In genomic region chr11:95821511-95821910, GRCm38 (mm10) we compare ENCODE assay signal across 27 mouse cellular contexts. TPM values are rescaled to one million over a fixed set of nuclear protein-coding genes. Genes with fewer than 3 reads are reported as not detected.
A peak's percentile ranks its signal among the peaks of the same experiment; 100 is the strongest.
DNase-seq lines count a peak whose midpoint lies in the region; ATAC-seq and TF ChIP-seq lines count a peak whose summit lies in the region.
"Had no signal": no experiment of that assay in that cellular context is flagged by ENCODE, and none has a peak within 500 bp of the region (broad histone marks: within the 10 kb centered on the region; RNA-seq: fewer than 3 reads in every experiment).

No protein-coding gene starts in this region.

- DNase-seq in adrenal gland, postnatal 14 days = peak; percentile 46
- no peak for DNase-seq in adrenal gland, postnatal 36 days
- DNase-seq in liver, embryonic 11.5 days (ENCODE audit: low spot score) = no peak
- DNase-seq in yolk sac, embryonic 10.5 days (ENCODE audit: low spot score) = peak; percentile 72
- no peak for DNase-seq in adipocyte (ENCODE audit: low spot score)
- DNase-seq: adrenal gland, adult 8-10 months; B cell, adult 2 months; cerebellum, adult 11 months; cerebellum, adult 2 months; cerebellum, postnatal 10 days; gastrocnemius, postnatal 10 days; gastrocnemius, postnatal 36 days; heart, postnatal 10 days; heart, postnatal 36 days had no signal

- TF ChIP-seq CTCF in intestine, postnatal 0 days (IDR thresholded peaks at IDR 0.05; ENCODE audit: low read depth) = no peak

- no peak overlapping the region for H3K9ac ChIP-seq in intestine, postnatal 0 days (ENCODE audit: low read depth, low read length)
- no peak overlapping the region for H3K9ac ChIP-seq in intestine, embryonic 16.5 days (ENCODE audit: low read depth, low read length)
- no peak overlapping the region for H3K9ac ChIP-seq in liver, embryonic 15.5 days
- no peak overlapping the region for H3K9ac ChIP-seq in liver, embryonic 11.5 days (ENCODE audit: low read depth, low read length)
- H3K9ac ChIP-seq: forebrain, embryonic 13.5 days; heart, embryonic 12.5 days; heart, embryonic 15.5 days; hindbrain, embryonic 13.5 days; intestine, embryonic 15.5 days had no signal

- no peak overlapping the region for H3K27ac ChIP-seq in intestine, postnatal 0 days (ENCODE audit: low read depth, low read length)
- no peak overlapping the region for H3K27ac ChIP-seq in intestine, embryonic 16.5 days (ENCODE audit: low read length)
- H3K27ac ChIP-seq in liver, embryonic 15.5 days (replicated peaks) = 0 out of 2 replicates have a peak overlapping the region, but pooled peaks have one; percentile 48
- no peak overlapping the region for H3K27ac ChIP-seq in liver, embryonic 11.5 days (ENCODE audit: low read depth, low read length)
- H3K27ac ChIP-seq: forebrain, embryonic 10.5 days; forebrain, embryonic 13.5 days; heart, embryonic 15.5 days; hindbrain, embryonic 10.5 days; hindbrain, embryonic 13.5 days; intestine, embryonic 15.5 days had no signal

- H3K4me1 ChIP-seq in intestine, postnatal 0 days (replicated peaks; ENCODE audit: control insufficient read depth, insufficient read depth, low read length) = no peaks in the 10 kb centered on the region
- no peaks in the 10 kb centered on the region for H3K4me1 ChIP-seq in intestine, embryonic 16.5 days (ENCODE audit: control insufficient read depth, insufficient read depth, low read length)
- H3K4me1 ChIP-seq in liver, embryonic 15.5 days (replicated peaks) = peaks cover 39% of the 10 kb centered on the region
- H3K4me1 ChIP-seq in liver, embryonic 11.5 days (replicated peaks; ENCODE audit: control insufficient read depth, insufficient read depth, low read length) = peaks cover 13% of the 10 kb centered on the region

- no peak overlapping the region for H3K4me3 ChIP-seq in intestine, postnatal 0 days (ENCODE audit: low read depth, low read length)
- H3K4me3 ChIP-seq in intestine, embryonic 16.5 days (ENCODE audit: low read length) = no peak overlapping the region
- no peak overlapping the region for H3K4me3 ChIP-seq in liver, embryonic 15.5 days (replicated peaks)
- no peak overlapping the region for H3K4me3 ChIP-seq in liver, embryonic 11.5 days (ENCODE audit: low read depth, low read length)
- H3K4me3 ChIP-seq: forebrain, embryonic 10.5 days; forebrain, embryonic 13.5 days; heart, embryonic 12.5 days; heart, embryonic 15.5 days; hindbrain, embryonic 10.5 days; hindbrain, embryonic 13.5 days; intestine, embryonic 15.5 days had no signal

- WGBS in intestine, postnatal 0 days = 61% methylated on average over 3 of the region's 3 CpGs
- WGBS in intestine, embryonic 16.5 days = 80% methylated on average over 3 of the region's 3 CpGs
- 82% methylated on average over 3 of the region's 3 CpGs for WGBS in liver, embryonic 15.5 days (ENCODE audit: insufficient replicate concordance)
- WGBS in liver, embryonic 11.5 days = 85% methylated on average over 3 of the region's 3 CpGs

- H3K27me3 ChIP-seq in intestine, postnatal 0 days (replicated peaks; ENCODE audit: control insufficient read depth, insufficient read depth, low read length) = no peaks in the 10 kb centered on the region
- H3K27me3 ChIP-seq in intestine, embryonic 16.5 days (replicated peaks; ENCODE audit: control insufficient read depth, insufficient read depth, low read length) = no peaks in the 10 kb centered on the region; the same call in 1 of the 2 replicates
- peaks cover 15% of the 10 kb centered on the region for H3K27me3 ChIP-seq in liver, embryonic 15.5 days
- H3K27me3 ChIP-seq in liver, embryonic 11.5 days (replicated peaks; ENCODE audit: control insufficient read depth, insufficient read depth, low read length) = peaks cover 13% of the 10 kb centered on the region

- peak; percentile 8; the same call in 1 of the 2 replicates for ATAC-seq in intestine, postnatal 0 days
- no peak for ATAC-seq in intestine, embryonic 16.5 days
- no peak for ATAC-seq in liver, embryonic 15.5 days (ENCODE audit: insufficient read depth)
- no peak for ATAC-seq in liver, embryonic 11.5 days (replicated peaks; ENCODE audit: low FRiP score)
- ATAC-seq: forebrain, embryonic 13.5 days; forebrain, embryonic 16.5 days; hindbrain, embryonic 16.5 days; intestine, embryonic 15.5 days had no signal

- H3K9me3 ChIP-seq in intestine, postnatal 0 days (ENCODE audit: control insufficient read depth) = no peaks in the 10 kb centered on the region
- no peaks in the 10 kb centered on the region for H3K9me3 ChIP-seq in intestine, embryonic 16.5 days (ENCODE audit: control insufficient read depth, low read length)
- H3K9me3 ChIP-seq in liver, embryonic 15.5 days (replicated peaks) = no peaks in the 10 kb centered on the region
- no peaks in the 10 kb centered on the region for H3K9me3 ChIP-seq in liver, embryonic 11.5 days (ENCODE audit: control insufficient read depth, low read length)
- H3K9me3 ChIP-seq: forebrain, embryonic 10.5 days; forebrain, embryonic 13.5 days; heart, embryonic 12.5 days; heart, embryonic 15.5 days; hindbrain, embryonic 10.5 days; hindbrain, embryonic 13.5 days; intestine, embryonic 15.5 days had no signal

- H3K4me2 ChIP-seq in intestine, postnatal 0 days (replicated peaks; ENCODE audit: low read depth) = no peak overlapping the region
- H3K4me2 ChIP-seq in intestine, embryonic 16.5 days (ENCODE audit: low read depth, low read length) = no peak overlapping the region
- H3K4me2 ChIP-seq in liver, embryonic 15.5 days = no peak overlapping the region
- no peak overlapping the region for H3K4me2 ChIP-seq in liver, embryonic 11.5 days
- H3K4me2 ChIP-seq: forebrain, embryonic 13.5 days; heart, embryonic 12.5 days; heart, embryonic 15.5 days; hindbrain, embryonic 13.5 days; intestine, embryonic 15.5 days had no signal

- no peaks in the 10 kb centered on the region for H3K36me3 ChIP-seq in intestine, postnatal 0 days (ENCODE audit: control insufficient read depth, insufficient read depth)
- no peaks in the 10 kb centered on the region for H3K36me3 ChIP-seq in intestine, embryonic 16.5 days (ENCODE audit: control insufficient read depth, insufficient read depth, low read length)
- H3K36me3 ChIP-seq in liver, embryonic 15.5 days (replicated peaks) = no peaks in the 10 kb centered on the region
- no peaks in the 10 kb centered on the region for H3K36me3 ChIP-seq in liver, embryonic 11.5 days (ENCODE audit: control insufficient read depth, insufficient read depth, low read length)
- H3K36me3 ChIP-seq: forebrain, embryonic 10.5 days; heart, embryonic 12.5 days; heart, embryonic 15.5 days; hindbrain, embryonic 10.5 days; hindbrain, embryonic 13.5 days; intestine, embryonic 15.5 days had no signal

RNA-seq across cellular contexts. Expression of gene Phospho1, which starts 2.8 kb away (rescaled TPM):
- 269 and 312 TPM in 2 replicates for total RNA-seq in adrenal gland, postnatal 14 days (2021)
- total RNA-seq in adrenal gland, postnatal 36 days (2021) = 100 to 1,000 TPM; 119 to 160 TPM
- 2.6 and 2.9 TPM in 2 replicates for polyA plus RNA-seq in intestine, postnatal 0 days (2015; fragmentation: Nextera tagmentation; extraction: Ambion mirVana)
- polyA plus RNA-seq in intestine, embryonic 16.5 days (2015; fragmentation: Nextera tagmentation; extraction: Ambion mirVana) = 0.43 and 0.51 TPM in 2 replicates
- polyA plus RNA-seq in liver, embryonic 15.5 days (2015; fragmentation: Nextera tagmentation; extraction: Ambion mirVana) = 6.4 and 7.1 TPM in 2 replicates
- 0.48 and 0.74 TPM in 2 replicates for polyA plus RNA-seq in liver, embryonic 11.5 days (2014; fragmentation: Nextera tagmentation; extraction: Ambion mirVana)
- polyA plus RNA-seq: embryonic facial prominence, embryonic 11.5 days; forebrain, embryonic 10.5 days; forebrain, embryonic 13.5 days; forebrain, embryonic 16.5 days; hindbrain, embryonic 13.5 days; hindbrain, embryonic 16.5 days had no signal

RNA-seq across cellular contexts. Expression of gene Gngt2, which starts 15.5 kb away (rescaled TPM):
- total RNA-seq in adrenal gland, postnatal 14 days (2021) = 30.3 and 31.4 TPM in 2 replicates
- total RNA-seq in adrenal gland, postnatal 36 days (2021) = 10 to 100 TPM; 14.3 to 30.9 TPM
- polyA plus RNA-seq in intestine, postnatal 0 days (2015; fragmentation: Nextera tagmentation; extraction: Ambion mirVana) = 19.9 and 23.2 TPM in 2 replicates
- polyA plus RNA-seq in intestine, embryonic 16.5 days (2015; fragmentation: Nextera tagmentation; extraction: Ambion mirVana) = 17.3 and 17.4 TPM in 2 replicates
- 20.1 and 22.1 TPM in 2 replicates for polyA plus RNA-seq in liver, embryonic 15.5 days (2015; fragmentation: Nextera tagmentation; extraction: Ambion mirVana)
- polyA plus RNA-seq in liver, embryonic 11.5 days (2014; fragmentation: Nextera tagmentation; extraction: Ambion mirVana) = 19.5 and 22.3 TPM in 2 replicates

RNA-seq across cellular contexts. Expression of gene Abi3, which starts 20.8 kb away (rescaled TPM):
- total RNA-seq in adrenal gland, postnatal 14 days (2021) = 15.6 and 20.9 TPM in 2 replicates
- 10 to 100 TPM; 11.3 to 19.3 TPM for total RNA-seq in adrenal gland, postnatal 36 days (2021)
- polyA plus RNA-seq in intestine, postnatal 0 days (2015; fragmentation: Nextera tagmentation; extraction: Ambion mirVana) = 7.5 and 8.1 TPM in 2 replicates
- 8.7 and 10.3 TPM in 2 replicates for polyA plus RNA-seq in intestine, embryonic 16.5 days (2015; fragmentation: Nextera tagmentation; extraction: Ambion mirVana)
- polyA plus RNA-seq in liver, embryonic 15.5 days (2015; fragmentation: Nextera tagmentation; extraction: Ambion mirVana) = 6.9 and 7.0 TPM in 2 replicates
- polyA plus RNA-seq in liver, embryonic 11.5 days (2014; fragmentation: Nextera tagmentation; extraction: Ambion mirVana) = 6.4 and 7.9 TPM in 2 replicates

Comparison
In these comparisons a context has a peak if more than half of its experiments do, and no peak if none do; other contexts are left out.
1. DNase-seq: peak in adrenal gland, postnatal 14 days (single experiment) and yolk sac, embryonic 10.5 days (single experiment); none in adrenal gland, postnatal 36 days (0 of 2), liver, embryonic 11.5 days (single experiment) and adipocyte (single experiment).